Mouse (Mus musculus): ENCODE measurements around the gene Slc15a5.

Gene Slc15a5

DNA sequence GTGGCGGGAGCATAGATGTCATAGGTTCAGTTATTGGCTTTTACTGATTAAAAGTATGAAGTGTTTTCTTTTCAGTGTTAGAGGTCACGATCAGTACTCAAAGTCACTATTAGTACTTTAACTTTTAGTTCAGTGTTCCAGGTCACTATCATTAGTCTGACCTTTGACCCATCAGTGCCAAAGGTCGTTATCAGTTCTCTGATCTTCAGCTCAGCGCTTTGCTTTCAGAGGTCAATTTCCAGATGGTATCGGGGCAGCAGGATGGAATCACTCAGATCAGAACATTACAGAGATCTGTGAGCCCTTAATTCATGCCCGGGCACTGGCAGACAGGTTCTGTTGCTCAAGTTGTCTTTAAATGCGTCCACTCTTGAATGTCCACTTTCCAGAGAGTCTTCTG lies 116.0 kb downstream of the Slc15a5 start:
- in situ Hi-C loops (cut with MboI, MseI) = no loop called here

DNA sequence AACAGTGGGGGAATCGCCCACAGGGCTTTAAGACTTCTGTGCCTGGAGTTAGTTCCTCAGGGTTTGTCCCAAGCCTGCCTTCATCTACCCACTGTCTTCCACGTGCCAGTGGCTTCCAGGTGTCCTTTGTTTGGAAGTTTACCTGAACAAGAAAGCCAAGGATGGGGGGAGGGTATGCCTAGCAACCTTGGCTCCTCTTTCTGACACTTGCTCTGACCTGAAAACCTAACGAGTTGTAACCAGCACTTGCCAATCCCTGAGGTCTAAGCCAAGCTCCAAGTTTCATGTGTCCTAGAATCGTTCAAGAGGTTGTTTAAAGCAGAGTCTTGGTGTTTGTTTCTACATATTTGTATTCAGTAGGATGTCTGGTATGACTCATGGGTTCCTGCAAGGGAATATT lies 116.9 kb downstream of the Slc15a5 start:
- in situ Hi-C loops (cut with MboI, MseI) = no loop called here

DNA sequence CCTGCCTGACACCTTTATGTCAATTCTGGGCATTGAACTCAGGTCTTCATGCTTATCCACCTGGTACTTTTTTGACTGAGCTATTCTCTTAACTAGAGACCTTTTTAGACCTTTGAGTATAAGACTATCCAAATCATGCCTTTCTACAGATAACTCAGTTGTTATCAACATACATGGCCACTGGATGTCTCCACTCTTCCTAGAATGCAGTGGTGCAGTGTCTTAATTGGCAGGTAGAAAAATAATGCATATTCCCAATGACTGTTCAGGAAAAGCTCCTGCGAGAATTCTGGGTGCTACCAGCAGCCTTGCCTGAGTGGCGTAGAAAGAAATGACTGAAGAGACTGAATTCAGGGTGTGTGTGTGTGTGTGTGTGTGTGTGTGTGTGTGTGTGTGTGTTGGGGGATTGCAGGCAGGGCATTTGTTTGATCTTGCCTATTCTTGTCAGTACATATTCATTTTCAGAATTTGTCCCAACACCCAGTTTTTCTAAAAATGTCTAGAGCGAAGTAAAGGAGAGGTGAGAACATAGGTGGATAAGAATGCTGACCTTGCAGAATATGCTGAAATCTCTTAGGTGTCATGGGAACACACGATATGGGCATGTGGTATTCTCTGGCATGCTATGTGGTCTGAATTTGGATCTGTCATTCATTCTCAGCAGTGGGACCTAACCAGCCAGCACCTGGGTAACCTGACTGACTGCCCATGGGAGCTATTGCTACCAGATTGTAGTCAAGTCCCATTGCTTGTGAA lies 119.5 kb downstream of the Slc15a5 start:
- in situ Hi-C loops (cut with MboI, MseI) = no loop called here

DNA sequence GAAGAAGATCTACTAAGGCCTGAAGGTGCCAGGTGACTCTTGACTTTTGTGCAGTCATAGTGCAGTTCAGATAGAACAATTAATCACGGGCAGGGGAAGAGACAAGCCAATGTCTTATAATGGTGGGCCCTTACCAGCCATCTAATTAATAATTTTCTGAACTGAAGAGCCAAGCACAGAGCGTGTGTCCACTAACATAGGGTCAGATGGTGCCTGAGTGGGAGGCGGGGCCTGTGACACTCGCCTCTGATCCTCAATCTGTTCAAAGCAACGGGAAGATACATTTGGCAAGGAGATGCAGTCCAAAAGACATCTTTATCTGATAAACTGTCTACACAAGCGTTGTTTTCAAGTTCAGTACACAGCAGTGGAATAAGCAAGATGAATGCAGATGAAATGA lies 122.1 kb downstream of the Slc15a5 start:
- in situ Hi-C loops (cut with MboI, MseI) = no loop called here

DNA sequence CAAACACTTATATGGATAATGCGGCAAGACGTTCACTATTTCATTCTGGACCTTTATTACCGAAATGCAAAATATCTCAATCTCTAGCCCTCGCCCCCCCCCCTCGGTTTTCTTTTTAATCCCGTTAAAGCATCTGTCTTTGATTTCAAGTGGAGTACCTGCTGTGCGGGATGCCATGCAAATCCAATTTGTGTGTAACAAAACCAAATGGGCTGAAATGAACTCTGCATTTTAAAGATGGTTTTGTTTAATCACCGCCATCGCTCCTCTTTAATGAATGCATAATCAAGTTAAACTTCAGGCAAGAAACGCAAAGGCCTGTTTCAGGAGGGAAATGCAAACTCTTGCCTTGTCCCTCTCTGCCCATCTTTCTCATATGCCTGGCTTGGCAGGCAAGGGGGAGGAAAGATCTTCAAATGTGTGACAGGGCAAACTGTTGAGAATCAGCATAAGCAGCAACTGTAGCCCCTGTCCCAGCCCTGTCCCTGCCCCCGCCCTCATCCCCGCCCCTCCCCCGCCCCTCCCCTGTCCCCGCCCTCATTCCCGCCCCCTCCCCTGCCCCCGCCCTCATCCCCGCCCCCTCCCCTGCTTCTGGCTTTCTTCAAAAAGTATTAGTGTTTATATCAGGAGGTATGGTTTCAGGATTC lies 122.8 kb downstream of the Slc15a5 start:
- in situ Hi-C loops (cut with MboI, MseI) = no loop called here

DNA sequence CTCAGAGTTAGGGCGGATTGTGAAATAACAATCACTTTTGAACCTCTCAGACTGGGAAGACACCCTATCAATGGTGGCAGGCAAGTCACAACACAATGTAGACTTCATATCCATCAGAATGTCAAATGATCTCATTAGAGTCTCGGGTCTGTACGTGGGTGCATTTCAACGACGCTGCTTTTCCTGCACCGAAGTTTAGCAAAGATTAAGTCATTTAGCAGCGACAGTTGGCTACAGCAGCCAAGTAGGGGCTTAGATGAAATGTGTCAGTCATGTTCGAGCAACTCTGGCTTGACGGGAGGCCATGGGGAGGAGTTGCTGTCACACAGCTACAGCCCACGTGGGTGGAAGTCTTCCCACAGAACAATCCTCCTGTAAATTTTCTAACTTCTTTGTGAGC lies 133.2 kb downstream of the Slc15a5 start:
- in situ Hi-C loops (cut with MboI, MseI) = loop anchor here (5.0 kb wide), 1 partner anchor 581 kb away; no protein-coding TSS in a partner anchor

DNA sequence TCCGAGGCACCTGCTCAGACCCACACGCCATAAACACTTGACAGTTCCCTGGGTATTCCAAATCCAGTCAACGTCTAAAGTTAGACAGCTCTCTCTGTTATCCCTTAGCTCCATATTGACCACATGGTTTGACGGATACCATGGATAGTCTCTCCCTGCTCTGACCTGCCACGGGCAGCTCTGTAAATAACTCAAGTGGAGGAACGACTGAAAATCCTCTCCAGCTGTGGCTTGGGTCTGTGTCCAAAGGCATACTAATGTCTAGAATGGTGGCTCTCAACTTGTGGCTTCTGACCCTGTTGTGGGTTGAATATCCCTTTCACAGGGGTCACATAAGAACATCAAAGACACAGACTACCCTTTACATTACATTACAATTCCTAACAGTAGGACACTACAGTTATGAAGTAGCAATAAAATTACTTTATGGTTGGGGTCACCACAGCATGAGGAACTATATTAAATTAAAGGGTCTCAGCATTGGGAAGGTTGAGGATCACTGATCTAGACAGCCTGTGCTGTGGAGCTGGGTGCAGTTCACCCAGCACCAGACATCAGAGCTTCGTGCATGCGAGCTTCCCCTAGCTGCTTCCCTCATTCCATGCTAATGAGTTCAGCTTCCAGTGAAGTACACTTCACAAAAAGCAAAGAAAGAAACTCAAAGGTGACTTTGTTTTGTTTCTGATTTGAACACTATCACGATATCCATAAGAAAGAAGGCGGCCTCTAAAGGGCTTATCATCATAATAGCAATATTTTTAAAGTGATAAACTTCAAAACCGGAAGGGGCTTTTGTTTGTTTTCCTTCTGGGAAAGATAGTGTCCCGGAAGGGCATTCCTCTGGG lies 139.1 kb downstream of the Slc15a5 start:
- in situ Hi-C loops (cut with MboI, MseI) = no loop called here

DNA sequence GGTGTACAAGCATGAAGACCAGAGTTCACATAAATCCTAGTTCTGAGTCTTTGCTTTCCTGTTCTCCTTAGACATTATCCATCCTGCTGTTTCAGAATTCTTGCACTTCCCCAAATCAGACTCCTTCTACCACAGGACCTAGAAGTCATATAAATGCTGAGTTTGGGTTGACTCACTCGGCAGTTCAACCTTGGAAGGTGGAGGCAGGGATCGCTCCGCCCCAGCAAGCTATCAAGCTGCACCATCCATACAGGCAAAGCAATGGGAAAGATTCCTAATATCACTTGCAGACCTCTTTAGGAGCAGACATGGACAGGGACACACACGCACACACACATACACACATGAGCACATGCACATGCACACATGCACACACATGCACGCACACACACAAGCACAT lies 142.2 kb downstream of the Slc15a5 start:
- in situ Hi-C loops (cut with MboI, MseI) = no loop called here

DNA sequence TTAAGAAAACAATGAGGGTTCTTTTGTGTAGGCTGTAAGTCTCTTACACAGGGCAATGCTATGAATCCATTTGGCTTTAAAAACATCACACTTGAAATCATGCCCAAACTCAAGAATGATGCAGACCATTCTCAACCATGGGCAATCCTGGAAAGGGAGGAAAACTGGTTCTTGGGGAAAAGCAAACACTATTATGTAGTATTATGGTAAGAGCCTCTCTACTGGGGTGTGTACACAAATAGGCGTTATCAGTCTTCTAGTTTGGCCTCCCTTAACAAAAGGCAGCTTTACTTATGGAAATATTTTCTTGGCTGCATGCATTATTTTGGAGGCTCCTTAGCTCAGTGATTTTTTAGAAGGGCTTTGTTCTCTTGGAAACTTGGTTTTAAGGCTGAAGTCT lies 143.4 kb downstream of the Slc15a5 start:
- in situ Hi-C loops (cut with MboI, MseI) = no loop called here

DNA sequence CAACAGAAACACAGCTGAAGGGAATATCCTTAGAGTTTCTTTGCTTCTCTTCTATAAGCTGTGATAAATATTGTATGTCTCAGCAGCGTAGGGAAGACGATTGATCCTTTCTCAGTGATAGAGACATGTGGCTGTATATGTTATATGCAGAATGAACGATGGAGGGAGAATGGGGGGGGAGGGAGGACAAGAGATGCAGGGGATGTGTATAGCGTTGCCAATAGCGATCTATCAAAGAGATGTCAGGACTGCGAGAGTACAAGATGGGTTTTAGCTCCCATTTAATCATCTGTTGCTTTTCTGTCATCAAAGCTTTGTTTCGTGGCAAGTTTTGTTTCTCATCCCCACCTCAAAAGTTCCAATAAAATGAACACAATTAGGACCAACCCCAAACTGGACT lies 143.9 kb downstream of the Slc15a5 start:
- in situ Hi-C loops (cut with MboI, MseI) = no loop called here

DNA sequence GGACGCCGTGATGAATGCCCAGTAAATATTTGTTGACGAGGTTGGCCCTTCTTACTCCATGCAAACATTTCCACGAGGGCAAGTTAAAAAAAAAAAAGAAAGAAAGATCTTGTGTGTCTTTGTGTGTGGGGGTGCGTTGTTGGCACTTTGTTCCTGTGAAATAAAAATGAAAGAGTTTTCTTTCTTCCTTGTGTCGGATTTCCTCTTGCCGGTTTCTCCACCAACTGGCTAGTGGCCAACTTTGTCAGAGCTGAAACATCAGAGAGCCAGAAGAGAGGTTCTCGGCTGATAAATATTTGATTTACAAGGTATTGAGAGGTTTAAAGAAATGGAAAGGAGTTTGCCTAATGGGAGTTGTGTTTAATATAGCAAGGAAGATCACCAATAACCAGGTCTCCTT lies 144.4 kb downstream of the Slc15a5 start:
- in situ Hi-C loops (cut with MboI, MseI) = no loop called here

DNA sequence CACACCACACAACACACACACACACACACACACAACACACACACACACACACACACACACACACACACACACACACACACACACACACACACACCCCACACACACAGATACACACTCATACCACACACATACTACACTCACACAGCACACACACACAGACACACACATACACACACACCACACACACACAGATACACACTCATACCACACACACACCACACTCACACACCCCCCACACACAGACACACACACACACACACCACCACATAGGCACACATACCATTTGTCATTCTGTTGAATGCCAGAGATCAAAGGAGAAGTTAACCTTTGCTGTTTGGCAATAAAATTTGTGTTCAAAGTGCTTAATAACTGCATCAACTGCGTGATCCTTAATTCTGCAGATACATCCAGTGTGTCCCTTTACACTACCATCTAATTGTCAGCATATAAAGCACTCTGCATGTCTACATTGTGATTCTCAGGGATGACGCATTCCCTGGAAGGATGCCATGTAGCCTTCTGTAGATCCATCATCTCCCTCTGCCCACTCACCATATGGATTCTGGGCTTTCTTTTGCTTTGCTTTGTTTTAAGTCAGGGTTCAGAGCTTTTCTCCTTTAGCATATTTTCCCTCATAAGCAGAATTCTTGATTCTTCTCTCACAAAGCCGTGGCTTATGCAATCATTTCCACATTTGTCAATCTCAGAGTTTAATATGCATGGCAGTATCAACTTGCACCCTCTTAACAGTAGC lies 145.0 kb downstream of the Slc15a5 start:
- in situ Hi-C loops (cut with MboI, MseI) = no loop called here

Data from T-helper 1 cell (primary cell).